Mouse (Mus musculus) heart, embryonic 14.5 days (tissue): ENCODE data around the gene Kxd1. TPM values are rescaled to one million over a fixed set of nuclear protein-coding genes. Genes with fewer than 3 reads are reported as not detected.
A peak's percentile ranks its signal among the peaks of the same experiment; 100 is the strongest.

Experiments
- ATAC-seq: fragments of 200-750 bp; cut with Nextera tagmentation; 2 replicates; pipeline ENCODE4 v1.8.0; 2017; ENCODE audit warnings: low read depth, moderate TSS enrichment; ENCODE audit not compliant: insufficient number of reproducible peaks, insufficient read depth, low FRiP score
- H3K27ac ChIP-seq, 2 experiments: fragments of 200-500 bp in 1 of 2; fragments of 300-500 bp in 1 of 2; sonication (generic) in 1 of 2; replicated peaks in 1 of 2; 2 replicates each; pipeline ENCODE4 v1.5.1; 2012 to 2014; ENCODE audit warnings: low read depth in 2 of 2, low read length in 2 of 2, control low read depth in 1 of 2, mild to moderate bottlenecking in 1 of 2, mixed read lengths in 1 of 2; ENCODE audit not compliant: control insufficient read depth in 1 of 2, insufficient read depth in 1 of 2
- H3K27me3 ChIP-seq: fragments of 300-500 bp; sonication (generic); 2 replicates; pipeline ENCODE4 v1.6.1; 2014; ENCODE audit warnings: mild to moderate bottlenecking, low read length, control low read depth; ENCODE audit not compliant: control insufficient read depth, insufficient read depth
- H3K36me3 ChIP-seq: fragments of 300-500 bp; sonication (generic); 2 replicates; pipeline ENCODE4 v1.6.1; 2014; ENCODE audit warnings: mild to moderate bottlenecking, control low read depth, low read length, mixed read lengths; ENCODE audit not compliant: control insufficient read depth, insufficient read depth
- H3K4me1 ChIP-seq, 2 experiments: fragments of 200-500 bp in 1 of 2; fragments of 300-500 bp in 1 of 2; sonication (generic) in 1 of 2; 2 replicates each; pipeline ENCODE4 v1.6.1; 2012 to 2014; ENCODE audit warnings: low read length in 2 of 2, control low read depth in 1 of 2, mixed read lengths in 1 of 2; ENCODE audit not compliant: control insufficient read depth in 2 of 2, insufficient read depth in 2 of 2
- H3K4me2 ChIP-seq: fragments of 300-500 bp; sonication (generic); 2 replicates; pipeline ENCODE4 v1.6.1; 2014; ENCODE audit warnings: mild to moderate bottlenecking, low read length
- H3K4me3 ChIP-seq, 2 experiments: fragments of 200-500 bp in 1 of 2; fragments of 300-500 bp in 1 of 2; sonication (generic) in 1 of 2; 2 replicates each; pipeline ENCODE4 v1.5.1; 2012 to 2014; ENCODE audit warnings: low read length in 2 of 2, mild to moderate bottlenecking in 2 of 2, control low read depth in 1 of 2, low read depth in 1 of 2, moderate library complexity in 1 of 2; ENCODE audit not compliant: control insufficient read depth in 1 of 2, insufficient read depth in 1 of 2
- H3K9ac ChIP-seq: fragments of 300-500 bp; sonication (generic); 2 replicates; pipeline ENCODE4 v1.6.1; 2014; ENCODE audit warnings: mild to moderate bottlenecking, low read length
- H3K9me3 ChIP-seq: fragments of 300-500 bp; sonication (generic); 2 replicates; pipeline ENCODE4 v1.6.1; 2016; ENCODE audit warnings: low read length, control low read depth; ENCODE audit not compliant: control insufficient read depth
- WGBS: fragments of 180-500 bp; shearing (Covaris S2); extraction: QIAGEN DNeasy Blood & Tissue Kit; methylation state at CpG from one replicate; pipeline ENCODE4 v1.1.7; 2014; 5-methylcytosine and 5-hydroxymethylcytosine counted together
- polyA plus RNA-seq: library from polyadenylated mRNA; unstranded; fragments of >200 nt; fragmentation: Nextera tagmentation; extraction: Ambion mirVana; gene quantifications from 2 replicates; pipeline ENCODE4 v1.2.1, GENCODE M21; 2014

The Kxd1 gene
- polyA plus RNA-seq, 1 experiment from 2014 or later = 85.7 TPM

DNA sequence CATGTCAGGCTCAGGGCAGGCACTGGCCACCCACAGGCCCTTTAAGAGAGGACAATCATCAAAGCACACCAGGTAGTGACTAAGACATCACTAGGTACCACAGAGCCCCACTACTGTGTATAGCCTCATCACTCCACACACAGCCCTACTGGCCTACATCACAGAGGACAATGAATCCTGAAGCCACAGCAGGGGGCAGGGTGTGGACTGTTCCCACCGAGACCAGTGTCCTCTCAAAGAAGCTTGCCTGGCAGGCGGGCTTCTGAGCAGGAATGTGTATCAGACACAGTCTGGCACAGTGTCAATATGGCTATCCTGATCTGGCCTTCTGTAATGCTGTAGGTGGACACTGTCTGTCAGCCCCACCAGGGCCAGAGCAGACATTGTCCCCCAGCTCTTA lies 57.8 kb downstream of the Kxd1 start:
- WGBS = 22% methylated on average over 2 of the region's 2 CpGs
- H3K9me3 ChIP-seq = no peaks in the 10 kb centered on the region
- no peak for ATAC-seq
- H3K27me3 ChIP-seq = no peaks in the 10 kb centered on the region
- H3K4me1 ChIP-seq = peaks cover 39 to 42% of the 10 kb centered on the region in 2 experiments
- no peaks in the 10 kb centered on the region for H3K36me3 ChIP-seq
- peak overlapping the region; percentile 47 to 74; a peak in 3 of 4 replicates for H3K27ac ChIP-seq
- no peak overlapping the region for H3K4me3 ChIP-seq
- peak overlapping the region; percentile 19; the same call in 1 of the 2 replicates for H3K4me2 ChIP-seq
- H3K9ac ChIP-seq = peak overlapping the region; percentile 36; the same call in 1 of the 2 replicates

DNA sequence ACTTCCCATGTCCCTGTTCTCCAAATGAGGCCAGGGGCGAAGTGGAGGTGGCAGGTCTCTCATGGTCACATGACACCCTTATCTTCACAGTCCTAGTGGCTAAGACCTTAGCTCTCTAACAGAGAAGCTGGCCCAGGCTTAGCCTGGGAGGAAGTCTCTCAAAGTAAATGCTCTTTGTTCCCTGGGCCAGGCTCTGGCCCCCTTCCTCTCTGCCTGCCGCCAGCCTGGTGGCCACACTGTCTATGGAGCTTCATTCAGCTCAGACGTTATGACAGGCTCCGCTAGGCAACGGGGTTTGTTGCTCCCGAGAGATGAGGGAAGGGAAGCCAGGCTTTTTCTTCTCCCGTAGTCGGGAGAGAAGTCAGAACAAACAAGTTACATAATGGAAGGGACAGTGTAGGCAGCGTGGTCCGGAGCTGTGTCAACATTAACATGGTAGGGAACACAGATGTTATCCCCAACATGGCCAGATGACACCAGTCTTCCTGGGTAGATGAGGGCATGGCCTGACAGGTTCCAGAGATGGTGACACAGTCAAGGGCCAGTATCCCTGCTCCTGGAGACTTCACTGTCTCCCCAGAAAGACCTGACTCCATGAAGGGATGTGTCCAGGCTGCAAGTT lies 58.4 kb downstream of the Kxd1 start:
- no peaks in the 10 kb centered on the region for H3K9me3 ChIP-seq
- H3K36me3 ChIP-seq = no peaks in the 10 kb centered on the region
- H3K4me2 ChIP-seq = peak overlapping the region; percentile 19
- H3K27ac ChIP-seq = peak overlapping the region; percentile 47 to 74
- WGBS = 27% methylated on average over 10 of the region's 10 CpGs
- H3K9ac ChIP-seq = 0 out of 2 replicates have a peak overlapping the region, but pooled peaks have one; percentile 36
- ATAC-seq = peak; percentile 31; the same call in 1 of the 2 replicates
- H3K4me3 ChIP-seq = no peak overlapping the region
- no peaks in the 10 kb centered on the region for H3K27me3 ChIP-seq
- peaks cover 42% of the 10 kb centered on the region in 2 experiments for H3K4me1 ChIP-seq

DNA sequence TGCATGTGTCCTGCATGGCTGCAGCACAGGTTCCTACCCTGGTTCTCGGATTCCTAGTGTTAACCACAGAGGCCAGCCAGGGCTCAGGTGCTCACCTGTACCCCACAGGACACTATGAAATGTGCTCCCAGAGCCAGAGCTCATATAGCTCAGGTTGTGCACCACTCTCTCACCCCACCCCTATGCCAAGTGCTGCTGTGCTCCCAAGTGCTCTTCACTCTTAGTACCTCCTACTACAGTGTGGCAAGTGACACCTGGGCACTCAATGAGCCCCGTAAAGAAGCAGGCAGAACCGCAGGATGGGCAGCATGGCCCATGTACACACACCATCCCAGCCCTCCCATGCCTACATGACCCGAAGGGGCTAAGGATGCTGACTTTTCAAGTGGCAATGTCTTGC lies 59.0 kb downstream of the Kxd1 start:
- no peak overlapping the region for H3K9ac ChIP-seq
- no peaks in the 10 kb centered on the region for H3K9me3 ChIP-seq
- no peaks in the 10 kb centered on the region for H3K36me3 ChIP-seq
- H3K27ac ChIP-seq = peak overlapping the region in 1 of 2 experiments; percentile 74; a peak in 2 of 4 replicates
- H3K4me3 ChIP-seq = no peak overlapping the region
- no peaks in the 10 kb centered on the region for H3K27me3 ChIP-seq
- WGBS = 85% methylated on average over 4 of the region's 4 CpGs
- no peak overlapping the region for H3K4me2 ChIP-seq
- no peak for ATAC-seq
- H3K4me1 ChIP-seq = peaks cover 42% of the 10 kb centered on the region in 2 experiments

DNA sequence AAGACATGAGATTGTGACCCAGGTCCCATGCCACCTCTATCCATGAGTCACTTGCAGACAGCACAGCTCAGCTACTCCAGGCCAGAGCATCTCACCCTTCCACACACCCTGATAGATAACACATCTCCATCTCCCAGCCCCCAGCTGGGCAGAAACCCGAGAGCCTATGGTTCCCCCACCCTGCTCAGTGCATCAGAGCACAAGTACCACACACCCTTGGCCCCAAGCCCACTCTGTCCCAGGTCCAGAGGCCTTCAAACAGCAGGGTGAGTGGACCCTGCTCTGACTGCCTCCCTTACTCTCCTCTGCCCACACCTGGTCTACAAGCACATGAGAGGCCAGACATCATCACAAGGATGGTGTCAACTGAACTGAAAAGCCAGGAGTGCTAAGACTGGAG lies 59.8 kb downstream of the Kxd1 start:
- H3K4me1 ChIP-seq = peaks cover 42% of the 10 kb centered on the region in 2 experiments
- H3K27ac ChIP-seq = no peak overlapping the region
- no peaks in the 10 kb centered on the region for H3K27me3 ChIP-seq
- no peaks in the 10 kb centered on the region for H3K9me3 ChIP-seq
- no peak for ATAC-seq
- 58% methylated on average over 1 of the region's 1 CpGs for WGBS
- no peak overlapping the region for H3K9ac ChIP-seq
- no peak overlapping the region for H3K4me3 ChIP-seq
- no peak overlapping the region for H3K4me2 ChIP-seq
- no peaks in the 10 kb centered on the region for H3K36me3 ChIP-seq

DNA sequence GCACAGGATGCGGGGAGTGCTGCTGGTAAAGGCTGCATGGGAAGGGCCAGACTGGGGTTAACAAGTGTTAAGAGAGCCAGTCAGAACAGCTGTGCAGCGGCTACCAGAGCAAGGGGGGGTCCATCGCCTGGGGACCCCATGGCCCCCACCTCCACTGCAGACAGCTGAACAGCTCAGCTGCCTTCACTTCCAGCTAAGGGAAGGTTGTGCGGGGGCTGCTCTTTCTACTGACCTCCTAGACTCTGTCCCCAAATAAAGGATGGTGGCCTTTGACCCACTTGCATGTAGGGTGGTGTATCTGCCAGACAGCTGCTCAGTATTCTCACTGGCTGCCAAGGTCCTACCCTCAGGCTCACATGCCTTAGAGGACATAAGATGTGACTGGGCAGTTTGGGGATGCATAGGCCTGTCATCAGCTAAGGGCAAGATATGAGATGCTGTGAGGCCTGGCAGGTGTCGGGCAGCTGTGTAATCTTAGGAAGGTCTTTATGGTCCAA lies 60.5 kb downstream of the Kxd1 start:
- no peak overlapping the region for H3K4me2 ChIP-seq

DNA sequence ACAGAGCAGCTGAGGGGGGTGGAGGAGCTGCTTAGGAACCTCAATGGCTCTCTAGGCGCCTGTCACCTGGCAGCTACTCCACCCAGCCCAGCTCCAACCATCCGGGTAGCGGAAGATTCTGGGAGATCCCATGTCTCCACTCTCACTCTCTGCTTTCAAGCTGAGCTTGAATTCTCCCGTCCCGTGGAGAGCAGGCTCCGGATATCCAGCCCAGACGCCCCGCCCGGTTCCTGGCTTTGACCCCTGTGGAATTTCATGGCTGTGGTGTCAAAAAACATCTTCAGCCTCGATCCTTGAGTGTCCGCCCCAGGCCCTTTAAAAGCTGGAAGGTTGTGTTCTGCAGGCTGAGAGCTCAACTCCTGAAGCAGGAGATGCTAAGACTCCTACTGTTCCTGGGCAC lies 61.0 kb downstream of the Kxd1 start:
- 44% methylated on average over 11 of the region's 11 CpGs for WGBS
- no peak overlapping the region for H3K4me2 ChIP-seq
- H3K9ac ChIP-seq = no peak overlapping the region

More for the DNA sequence above, 60.5 kb downstream of the Kxd1 start:
- Histone ChIP-seq H3K27ac (no peak overlapping the region), H3K4me1 (peaks cover 42% of the 10 kb centered on the region in 2 experiments), H3K9me3 (no peaks in the 10 kb centered on the region), H3K4me3 (no peak overlapping the region), H3K36me3 (no peaks in the 10 kb centered on the region), H3K27me3 (no peaks in the 10 kb centered on the region), H3K9ac (no peak overlapping the region)
- no peak for ATAC-seq
- 66% methylated on average over 5 of the region's 5 CpGs for WGBS

DNA sequence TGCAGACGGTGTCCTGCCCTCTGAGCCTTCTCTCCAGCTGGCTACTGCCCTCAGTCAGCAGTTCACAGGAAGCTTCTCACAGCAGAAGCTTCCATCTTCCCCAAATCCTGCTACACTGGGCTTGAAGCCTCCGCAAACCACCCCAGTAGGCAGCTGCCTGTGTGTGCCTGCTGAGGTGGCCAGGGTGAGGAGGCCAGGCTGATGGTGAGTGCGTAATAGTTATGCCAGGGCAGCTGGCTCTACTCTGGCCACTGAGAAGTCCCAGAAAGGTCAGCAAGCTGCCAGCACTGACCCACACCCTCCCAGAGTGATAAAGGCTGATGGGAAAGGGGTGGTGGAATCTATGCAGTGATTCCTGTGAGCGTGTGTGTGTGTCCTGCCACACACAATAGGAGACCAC lies 61.5 kb downstream of the Kxd1 start:
- 81% methylated on average over 4 of the region's 4 CpGs for WGBS
- H3K36me3 ChIP-seq = no peaks in the 10 kb centered on the region
- H3K9me3 ChIP-seq = no peaks in the 10 kb centered on the region
- peaks cover 50 to 51% of the 10 kb centered on the region in 2 experiments for H3K4me1 ChIP-seq
- no peak overlapping the region for H3K4me2 ChIP-seq
- no peak overlapping the region for H3K9ac ChIP-seq
- no peak for ATAC-seq
- H3K27ac ChIP-seq = no peak overlapping the region
- H3K4me3 ChIP-seq = no peak overlapping the region
- H3K27me3 ChIP-seq = no peaks in the 10 kb centered on the region

More for the DNA sequence above, 61.0 kb downstream of the Kxd1 start:
- H3K4me1 ChIP-seq = peaks cover 46 to 47% of the 10 kb centered on the region in 2 experiments
- H3K27ac ChIP-seq = no peak overlapping the region
- H3K27me3 ChIP-seq = no peaks in the 10 kb centered on the region
- no peak for ATAC-seq
- H3K4me3 ChIP-seq = no peak overlapping the region
- no peaks in the 10 kb centered on the region for H3K36me3 ChIP-seq
- no peaks in the 10 kb centered on the region for H3K9me3 ChIP-seq
